Mouse (Mus musculus) stomach, postnatal 0 days (tissue): ENCODE measurements around the gene Htr7. TPM values are rescaled to one million over a fixed set of nuclear protein-coding genes. Genes with fewer than 3 reads are reported as not detected.

Source experiments
- ATAC-seq: fragments of 200-750 bp; cut with Nextera tagmentation; 2 replicates; pipeline ENCODE4 v1.8.0; 2017; ENCODE audit not compliant: low FRiP score, low TSS enrichment
- DNase-seq: peaks from one replicate; pipeline ENCODE4 v3.0.0-alpha.2; 2016; ENCODE audit warnings: low spot score
- H3K27ac ChIP-seq: fragments of 300-500 bp; sonication (generic); replicated peaks from 2 replicates; pipeline ENCODE4 v1.5.1; 2014; ENCODE audit warnings: mild to moderate bottlenecking, control low read depth
- H3K27me3 ChIP-seq: fragments of 300-500 bp; sonication (generic); 2 replicates; pipeline ENCODE4 v1.6.1; 2014; ENCODE audit warnings: low read length; ENCODE audit not compliant: control insufficient read depth, insufficient read depth
- H3K36me3 ChIP-seq: fragments of 300-500 bp; sonication (generic); 2 replicates; pipeline ENCODE4 v1.6.1; 2014; ENCODE audit warnings: low read length, mixed read lengths; ENCODE audit not compliant: control insufficient read depth, insufficient read depth
- H3K4me1 ChIP-seq: fragments of 300-500 bp; sonication (generic); replicated peaks from 2 replicates; pipeline ENCODE4 v1.6.1; 2014; ENCODE audit warnings: antibody characterized with exemption; ENCODE audit not compliant: control insufficient read depth, insufficient read depth
- H3K4me2 ChIP-seq: fragments of 300-500 bp; sonication (generic); replicated peaks from 2 replicates; pipeline ENCODE4 v1.6.1; 2014; ENCODE audit warnings: low read depth, mild to moderate bottlenecking, control low read depth, moderate library complexity
- H3K4me3 ChIP-seq: fragments of 300-500 bp; sonication (generic); 2 replicates; pipeline ENCODE4 v1.5.1; 2014; ENCODE audit warnings: low read depth, low read length, control low read depth
- H3K9ac ChIP-seq: fragments of 300-500 bp; sonication (generic); 2 replicates; pipeline ENCODE4 v1.6.1; 2014; ENCODE audit warnings: mild to moderate bottlenecking, low read length, control low read depth, mixed read lengths
- H3K9me3 ChIP-seq: fragments of 300-500 bp; sonication (generic); 2 replicates; pipeline ENCODE4 v1.6.1; 2016; ENCODE audit warnings: low read length; ENCODE audit not compliant: control insufficient read depth
- CTCF ChIP-seq: IDR thresholded peaks from 2 replicates; pipeline ENCODE4 v1.5.1; 2016; ENCODE audit warnings: antibody characterized with exemption, low read depth, mild to moderate bottlenecking, moderate library complexity
- EP300 ChIP-seq: optimal IDR thresholded peaks from 2 replicates; pipeline ENCODE3; 2016; ENCODE audit warnings: antibody characterized with exemption
- WGBS: fragments of 180-500 bp; shearing (Covaris S2); extraction: QIAGEN DNeasy Blood & Tissue Kit; methylation state at CpG from one replicate; pipeline ENCODE4 v1.1.7; 2014; 5-methylcytosine and 5-hydroxymethylcytosine counted together
- polyA plus RNA-seq: library from polyadenylated mRNA; unstranded; fragments of >200 nt; fragmentation: Nextera tagmentation; extraction: Ambion mirVana; gene quantifications from 2 replicates; pipeline ENCODE4 v1.2.1, GENCODE M21; 2015

The Htr7 gene
- polyA plus RNA-seq, 1 experiment from 2014 or later, result 0.02 TPM

- H3K27ac ChIP-seq, result no peak overlapping the region
- 44% methylated on average over 3 of the region's 3 CpGs for WGBS
- H3K36me3 ChIP-seq, result no peaks in the 10 kb centered on the region
- no peaks in the 10 kb centered on the region for H3K27me3 ChIP-seq
- H3K4me3 ChIP-seq, result no peak overlapping the region
- H3K9me3 ChIP-seq, result no peaks in the 10 kb centered on the region
- no peak overlapping the region for H3K9ac ChIP-seq
- no peaks in the 10 kb centered on the region for H3K4me1 ChIP-seq
- H3K4me2 ChIP-seq, result no peak overlapping the region
- TF ChIP-seq CTCF (no peak), EP300 (no peak)
- no peak for ATAC-seq
- DNase-seq, result no peak
Observed at GRCm38 (mm10) chr19:35924961-35925495, 132.3 kb downstream of the Htr7 start.

GRCm38 (mm10) chr19:35924418-35924817 is 132.9 kb downstream of the Htr7 start:
- H3K4me1 ChIP-seq, result no peaks in the 10 kb centered on the region
- TF ChIP-seq EP300 (no peak), CTCF (no peak)
- no peak overlapping the region for H3K9ac ChIP-seq
- ATAC-seq (no peak), DNase-seq (peak; percentile 14)
- WGBS, result 51% methylated on average over 5 of the region's 5 CpGs
- no peak overlapping the region for H3K27ac ChIP-seq
- H3K4me2 ChIP-seq, result no peak overlapping the region
- no peaks in the 10 kb centered on the region for H3K36me3 ChIP-seq
- no peaks in the 10 kb centered on the region for H3K9me3 ChIP-seq
- no peaks in the 10 kb centered on the region for H3K27me3 ChIP-seq
- no peak overlapping the region for H3K4me3 ChIP-seq

Other genes with a start within 250 kb of the Htr7 start
- gene Rpp30, start 26.2 kb upstream of the Htr7 start, polyA plus RNA-seq, result 34.4 and 36.6 TPM in 2 replicates
- 0.21 and 0.22 TPM in 2 replicates for gene Ankrd1, start 62.6 kb upstream of the Htr7 start, polyA plus RNA-seq